Mouse (Mus musculus) urinary bladder, postnatal 36 days (tissue): ENCODE measurements around the gene Pipox.

Source experiments
- DNase-seq, 2 experiments: peaks; one replicate each; pipeline ENCODE4 v3.0.0; 2022; ENCODE audit warnings: low spot score in 2 of 2, mixed read lengths in 1 of 2

Pipox gene

DNA sequence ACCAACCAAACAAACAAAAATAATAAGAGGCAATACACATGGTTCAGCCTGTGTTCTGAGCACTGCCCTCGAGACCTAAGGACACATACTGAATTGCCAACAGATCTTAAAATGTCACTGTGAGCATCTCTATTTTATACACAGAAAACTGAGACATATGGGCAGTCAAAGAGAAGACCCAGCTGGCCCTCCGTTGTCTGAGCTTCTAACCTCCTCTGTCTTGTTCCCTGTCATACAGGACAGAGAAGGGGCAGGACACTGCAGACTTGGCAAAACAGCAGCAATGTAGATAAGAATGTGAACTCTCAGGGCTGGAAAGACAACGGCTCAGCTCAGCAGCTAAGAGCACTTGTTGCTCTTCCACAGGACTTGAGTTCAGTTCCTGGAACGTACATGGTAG is 14.6 kb upstream of the Pipox start:
- no peak for DNase-seq

DNA sequence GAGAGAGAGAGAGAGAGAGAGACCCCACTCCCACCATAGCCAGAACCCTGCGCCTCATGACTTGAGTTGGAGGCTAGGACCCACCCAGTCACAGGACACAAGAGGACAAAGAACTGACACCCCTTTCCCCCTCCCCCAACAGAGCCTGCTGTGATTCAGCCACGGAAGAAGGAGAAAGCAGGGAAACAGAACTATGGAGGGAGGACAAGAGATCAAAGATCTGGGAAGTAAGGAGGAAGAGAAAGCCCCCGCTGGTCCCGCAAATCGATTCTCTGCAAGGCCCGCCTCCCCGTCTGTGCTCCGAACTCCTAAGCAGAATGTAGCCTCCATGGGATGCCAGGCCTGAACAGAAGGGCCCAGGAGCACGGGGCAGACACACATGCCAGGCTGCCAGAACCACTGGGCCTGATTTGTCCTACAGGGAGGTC is 12.9 kb upstream of the Pipox start:
- DNase-seq, result no peak

DNA sequence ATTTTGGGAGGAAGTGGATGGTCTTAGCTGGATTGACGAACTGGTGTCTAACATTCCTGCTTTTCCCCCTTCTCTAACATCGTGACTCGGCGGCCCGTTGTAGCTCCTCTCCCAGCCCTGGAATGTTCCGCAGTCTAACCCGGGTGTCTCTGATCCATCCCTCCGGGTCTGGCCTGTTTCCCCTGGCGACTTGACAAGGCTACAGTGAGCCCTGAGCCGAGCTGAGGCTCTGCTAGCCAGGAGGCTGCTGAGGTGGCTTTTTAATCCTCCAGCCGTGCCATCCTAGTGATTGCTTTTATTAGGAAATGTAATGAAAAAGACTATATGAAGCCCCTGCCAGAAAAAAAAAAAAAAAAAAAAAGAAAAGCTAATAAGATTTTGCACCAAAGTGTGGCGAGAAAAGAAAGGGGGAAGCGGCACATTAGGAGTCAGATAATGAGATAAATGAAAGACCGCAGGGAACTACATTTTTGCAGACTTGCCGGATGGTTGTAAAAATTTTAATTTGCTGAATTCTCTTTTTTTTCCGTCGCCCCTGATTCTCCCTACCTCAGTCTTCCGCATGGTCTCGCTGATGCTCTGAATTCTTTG is 12.3 kb upstream of the Pipox start:
- no peak for DNase-seq

DNA sequence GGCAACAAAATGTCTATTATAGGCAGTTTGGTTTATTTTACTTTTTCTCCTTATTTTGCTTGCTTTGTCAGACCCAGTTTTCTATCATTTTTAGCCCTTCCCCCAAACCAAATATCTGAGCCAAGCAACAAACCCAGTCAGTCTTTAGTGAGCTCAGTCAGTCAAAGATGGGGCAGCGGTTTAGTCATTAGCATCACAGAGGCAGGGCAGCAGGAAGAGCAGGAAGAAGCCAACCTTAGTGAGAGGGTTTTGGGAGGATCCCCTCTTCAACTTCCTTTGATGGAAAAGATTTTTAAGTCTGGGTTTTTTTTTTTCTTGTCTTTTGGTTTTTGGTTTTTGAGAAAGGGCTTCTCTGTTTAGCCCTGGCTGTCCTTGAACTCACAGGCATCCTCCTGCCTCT is 10.8 kb upstream of the Pipox start:
- DNase-seq, result no peak

DNA sequence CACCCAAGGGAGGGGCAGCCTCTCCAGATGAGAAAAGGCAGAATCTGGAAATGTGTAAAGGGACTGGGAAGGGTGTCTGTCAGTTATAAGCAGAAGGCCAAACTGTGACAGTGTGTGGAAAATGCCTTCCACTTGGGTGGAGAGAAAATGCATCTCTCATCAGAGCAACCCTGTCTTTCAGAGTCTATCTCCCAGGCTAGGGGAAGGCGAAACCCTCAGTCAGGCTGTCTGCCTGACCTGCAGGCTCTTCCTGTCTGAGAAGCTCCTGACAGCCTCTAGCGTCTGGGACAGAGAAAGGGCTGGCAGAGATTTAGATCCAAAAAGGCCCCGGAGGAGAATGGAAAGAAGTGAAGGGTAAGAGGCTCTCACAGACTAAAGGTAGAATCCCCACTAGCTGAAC is 9.9 kb upstream of the Pipox start:
- DNase-seq, result no peak

DNA sequence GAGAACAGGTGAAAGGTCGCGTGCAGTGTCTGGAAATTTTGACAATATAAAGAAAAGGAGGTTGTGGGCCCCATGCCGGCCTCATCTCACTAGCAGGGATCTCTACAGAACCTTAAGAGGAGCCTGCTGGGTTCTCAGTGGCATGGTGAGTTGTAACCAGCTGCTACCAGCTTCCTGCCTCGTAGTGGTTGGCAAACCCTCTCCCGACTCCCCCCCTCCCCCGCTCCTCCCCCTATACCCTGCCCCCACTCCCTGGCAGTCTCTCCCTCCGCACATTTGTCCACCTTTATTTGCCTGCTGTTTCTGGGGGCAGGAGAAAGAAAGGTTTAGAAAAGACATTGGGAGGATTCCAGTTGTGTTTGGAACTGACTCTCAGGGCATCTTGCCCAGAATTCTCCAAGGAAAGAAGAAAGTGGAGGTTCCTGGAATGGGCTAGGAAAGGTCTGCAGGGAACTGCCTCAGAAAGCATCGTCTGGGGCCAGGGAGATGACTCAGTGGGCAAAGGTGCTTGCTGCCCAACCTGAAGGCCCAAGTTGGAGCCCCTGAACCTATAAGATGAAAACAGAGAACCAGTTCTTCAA is 8.0 kb upstream of the Pipox start:
- no peak for DNase-seq

DNA sequence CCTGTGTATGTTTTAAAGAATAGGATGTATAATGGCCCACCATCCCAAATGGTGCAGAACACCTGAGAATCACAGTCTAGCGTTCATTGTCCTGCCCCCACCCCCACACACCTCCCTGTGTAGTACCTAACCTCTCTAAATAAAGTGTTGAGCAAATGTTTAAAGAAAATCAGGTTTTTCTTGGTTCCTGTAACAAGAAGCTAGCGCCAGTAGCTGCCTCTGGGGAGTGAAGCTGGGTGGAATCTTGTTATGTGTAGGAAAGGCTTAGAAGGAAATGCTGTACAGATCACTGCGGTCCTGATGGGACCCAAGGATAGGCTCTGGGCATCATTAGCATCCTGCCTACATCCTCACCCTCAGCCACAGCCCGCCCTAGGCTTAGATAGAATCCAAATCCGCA is 7.5 kb upstream of the Pipox start:
- DNase-seq, result peak; percentile 13 to 29

DNA sequence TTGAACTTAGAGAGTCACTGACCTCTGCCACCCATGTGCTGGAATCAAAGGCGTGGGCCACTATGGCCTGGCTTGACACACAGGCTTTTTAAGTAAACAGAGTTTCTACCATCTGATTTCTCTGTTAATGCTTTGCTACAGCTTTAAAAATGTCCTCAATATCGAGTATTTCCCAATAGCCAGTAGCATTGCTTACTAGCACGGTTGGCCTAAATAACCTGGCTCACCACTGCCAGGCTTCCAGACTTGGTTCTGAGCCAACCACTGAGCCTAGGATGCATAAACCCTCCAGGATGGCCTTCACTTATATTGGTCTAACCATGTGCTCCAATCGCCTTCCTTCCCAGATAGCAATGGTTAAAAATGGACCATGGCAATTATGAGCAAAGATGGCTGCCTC is 6.8 kb upstream of the Pipox start:
- no peak for DNase-seq

DNA sequence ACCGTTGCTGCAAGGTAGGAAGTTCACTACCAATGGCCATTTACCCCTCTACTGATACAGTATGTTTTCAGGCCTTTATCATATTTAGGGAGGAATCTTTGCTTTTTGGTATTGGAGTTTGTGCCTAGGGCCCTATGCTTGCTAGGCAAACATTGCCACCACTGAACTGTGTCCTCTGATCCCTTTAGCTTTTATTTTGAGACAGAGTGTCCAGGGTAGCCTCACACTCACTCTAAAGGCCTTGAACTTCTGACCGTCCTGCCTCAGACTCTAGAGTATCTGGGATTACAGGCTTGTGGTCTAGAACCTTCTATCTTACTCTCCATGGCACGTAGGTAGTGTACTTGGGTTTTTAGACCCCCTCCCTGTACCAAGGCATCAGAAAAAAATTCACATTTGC is 6.3 kb upstream of the Pipox start:
- DNase-seq, result no peak

DNA sequence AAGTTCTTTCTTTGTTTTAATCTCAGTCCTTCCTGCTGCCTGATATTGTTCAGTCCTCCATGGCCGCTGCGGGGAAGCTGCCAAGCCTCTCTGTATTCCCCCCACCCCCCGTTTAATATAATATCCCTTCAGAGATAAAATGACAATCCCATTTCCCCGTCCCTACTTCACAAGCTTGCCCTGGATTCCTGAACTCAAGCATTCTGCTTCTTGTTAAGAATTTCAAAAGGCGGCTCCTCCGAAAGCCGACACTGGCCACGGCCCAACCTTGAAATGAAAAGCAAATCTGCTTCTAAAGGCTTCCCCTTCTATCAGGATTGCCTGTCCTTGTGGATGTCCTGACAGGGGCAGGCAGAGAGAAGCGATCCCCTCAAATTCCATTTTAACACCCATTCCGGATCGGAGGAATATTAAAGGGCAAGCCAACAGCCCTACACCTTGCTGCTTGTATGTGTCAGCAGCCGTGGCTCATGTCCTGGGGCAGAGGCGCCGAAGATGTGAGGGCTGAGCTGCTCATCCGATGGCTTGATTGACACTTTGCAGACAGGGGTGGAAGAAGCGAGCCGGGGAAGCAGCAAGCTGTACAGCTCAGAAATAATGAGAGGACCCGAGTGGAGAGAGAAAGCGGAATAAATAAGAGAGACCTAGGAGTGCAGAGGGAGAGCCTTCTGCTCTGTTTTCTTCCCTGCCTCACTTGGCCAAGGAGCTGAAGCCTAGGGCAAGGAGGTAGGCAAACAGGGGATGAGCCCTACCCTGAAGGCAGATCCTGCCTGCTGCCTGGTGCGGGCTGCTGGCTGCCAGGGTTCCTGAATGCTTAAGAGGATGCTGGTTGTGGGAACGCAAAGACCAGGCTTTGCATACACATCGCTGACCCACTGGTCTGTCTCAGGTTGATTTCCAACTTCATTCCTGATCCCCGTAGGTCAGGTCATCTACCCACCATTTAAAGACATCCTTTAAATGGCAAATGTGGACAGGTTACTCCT is 3.2 kb upstream of the Pipox start:
- no peak for DNase-seq

DNA sequence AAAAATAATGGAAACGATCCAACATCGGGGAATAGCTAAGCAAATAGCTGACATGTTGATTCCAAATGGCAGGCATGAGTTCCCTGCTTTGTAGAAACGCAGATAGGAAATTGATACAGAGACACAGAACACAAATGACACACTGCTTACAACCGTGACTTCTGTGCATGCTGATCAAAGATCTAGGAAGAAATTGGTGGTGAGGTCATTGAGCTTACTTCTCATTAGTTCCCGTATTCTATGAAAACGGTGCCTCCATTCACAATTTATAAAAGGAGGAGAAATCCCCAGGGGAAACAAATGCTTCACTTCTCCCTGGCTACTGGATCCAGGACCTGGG is 2.6 kb upstream of the Pipox start:
- DNase-seq, result no peak

DNA sequence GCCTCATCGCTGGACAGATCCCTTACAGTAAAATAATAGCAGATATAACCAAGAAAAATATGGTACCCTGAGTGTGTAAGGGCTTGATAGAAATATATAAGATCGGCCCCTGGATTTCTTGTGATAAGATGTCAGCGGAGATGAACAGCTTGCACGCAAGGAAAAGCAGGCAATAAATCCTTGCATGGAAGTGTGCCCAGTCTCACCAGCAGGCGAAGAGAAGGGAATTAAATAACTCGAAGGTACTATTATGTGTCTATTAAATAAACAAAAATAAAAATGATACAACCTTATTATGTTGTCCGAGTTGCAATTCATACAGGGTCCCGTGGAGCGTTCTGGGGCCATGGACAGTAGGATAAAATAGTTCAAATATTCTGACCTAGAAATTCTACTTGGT is 2.1 kb upstream of the Pipox start:
- no peak for DNase-seq

DNA sequence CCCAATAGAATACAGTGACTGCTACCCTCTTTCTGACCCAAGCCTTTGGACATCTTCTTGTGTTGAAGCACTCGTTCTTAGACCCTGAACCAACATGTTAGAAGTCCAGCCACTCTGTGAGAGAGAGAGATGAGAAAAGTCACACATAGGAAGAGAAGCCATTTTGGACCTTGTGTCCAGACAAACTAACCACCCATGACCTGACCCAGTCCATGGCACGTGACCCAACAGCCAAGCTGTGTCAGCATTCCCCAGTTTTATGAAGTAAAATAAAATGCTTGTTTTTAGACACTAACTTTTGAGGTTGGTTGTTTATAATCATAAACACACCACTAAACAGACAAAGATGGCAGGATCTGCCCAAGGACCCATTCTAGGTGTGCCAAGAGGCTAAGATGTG is 1.1 kb upstream of the Pipox start:
- no peak for DNase-seq

DNA sequence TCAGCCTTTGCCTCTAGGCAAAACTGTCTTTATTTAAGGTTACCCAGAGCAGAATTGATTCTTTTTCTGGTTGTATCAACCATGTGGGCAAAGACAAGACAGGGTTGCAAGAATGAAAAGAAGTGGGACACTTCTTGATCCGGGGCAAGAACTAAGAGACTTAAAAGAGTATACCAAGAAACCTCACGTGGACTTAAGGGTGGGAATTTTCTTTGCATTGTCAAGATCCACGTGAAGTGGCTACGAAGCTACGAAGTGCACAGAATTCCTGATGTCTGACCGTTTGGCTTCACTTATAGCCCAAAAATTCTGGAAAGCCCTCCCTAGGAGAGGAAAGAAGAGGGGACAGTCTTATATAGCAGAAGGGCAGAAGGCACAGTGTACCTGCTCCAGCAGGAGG is 613 bp downstream of the Pipox start:
- DNase-seq, result no peak

DNA sequence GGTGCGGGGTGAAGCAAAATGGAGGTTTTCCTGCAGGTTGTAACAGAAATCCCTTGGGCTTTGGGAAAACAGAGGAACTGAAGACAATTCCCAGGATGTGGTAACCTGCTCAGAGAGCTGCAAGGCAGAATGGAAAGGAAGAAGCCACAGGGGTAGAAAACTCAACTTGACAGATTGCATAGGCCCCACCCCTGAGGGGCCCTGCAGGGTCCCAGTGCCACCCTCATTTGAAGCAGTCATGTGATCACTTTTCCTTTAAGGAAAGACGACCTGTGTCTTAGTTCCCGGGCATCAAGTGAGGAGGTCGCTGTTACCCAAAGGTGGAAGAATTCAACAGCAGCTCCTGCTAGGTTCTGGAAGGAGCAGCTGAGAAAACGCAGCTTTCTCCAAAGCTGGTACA is 1.0 kb downstream of the Pipox start:
- no peak for DNase-seq

DNA sequence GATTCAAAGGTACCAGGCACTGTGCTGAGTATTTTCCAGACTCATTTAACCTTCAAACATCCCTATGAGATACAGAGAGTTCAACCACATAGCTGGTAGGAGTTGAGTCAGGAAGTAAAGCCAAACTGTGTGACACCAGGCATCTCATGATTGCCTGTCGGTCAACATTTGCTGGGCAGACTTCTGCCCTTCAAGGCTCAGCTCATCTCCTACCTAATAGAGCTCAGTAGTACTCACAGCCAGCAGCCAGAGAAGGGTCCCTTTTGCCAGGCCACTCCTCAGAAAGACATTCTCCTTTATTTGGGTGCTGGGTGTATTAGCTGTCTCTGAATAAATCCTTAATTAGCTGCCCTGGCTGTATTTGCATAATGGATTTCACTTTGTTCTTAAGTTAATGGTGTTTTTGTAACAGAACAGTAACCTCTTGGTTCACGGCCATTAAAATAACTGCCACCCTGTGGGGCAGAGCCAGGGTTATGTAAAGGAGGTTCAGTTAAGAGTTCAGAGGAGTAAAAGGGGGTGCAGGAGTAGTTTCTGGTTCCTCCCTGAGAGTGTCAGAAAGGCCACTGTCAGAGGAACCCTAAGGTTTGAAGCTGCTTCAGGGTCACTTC is 3.1 kb downstream of the Pipox start:
- DNase-seq, result no peak

DNA sequence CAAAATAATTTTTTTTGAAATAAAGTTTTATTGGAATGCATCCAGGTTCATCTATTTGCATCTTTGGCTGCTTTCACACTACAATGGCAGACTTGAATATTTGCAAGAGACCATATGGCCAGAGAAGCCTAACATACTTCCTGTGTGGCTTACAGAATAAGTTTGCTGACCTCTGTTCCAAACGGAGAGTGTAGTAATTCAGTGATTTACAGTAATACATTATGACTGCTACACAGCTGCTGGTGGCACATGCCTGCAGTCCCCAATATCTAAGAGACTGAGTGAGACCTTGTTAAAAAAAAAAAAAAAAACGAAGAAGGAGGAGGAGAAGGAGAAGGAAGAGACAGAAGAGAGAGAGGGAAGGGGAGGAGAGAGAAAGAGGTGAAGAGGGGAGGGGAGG is 4.4 kb downstream of the Pipox start:
- no peak for DNase-seq

DNA sequence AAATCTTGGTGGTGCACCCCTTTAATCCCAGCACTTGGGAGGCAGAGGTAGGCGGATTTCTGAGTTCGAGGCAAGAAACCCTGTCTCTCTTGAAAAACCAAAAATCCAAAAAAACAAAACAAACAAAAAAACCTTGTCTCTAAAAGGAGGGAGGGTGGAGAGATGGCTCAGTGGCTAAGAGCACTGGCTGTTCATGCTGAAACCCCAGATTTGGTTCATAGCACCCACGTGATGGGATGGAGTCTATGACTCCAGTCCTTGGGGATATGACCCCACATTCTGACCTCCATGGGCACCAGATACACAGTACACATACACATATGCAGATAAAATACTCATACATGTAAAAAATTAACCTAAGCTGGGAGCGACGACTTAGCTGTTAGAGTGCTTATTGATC is 5.0 kb downstream of the Pipox start:
- DNase-seq, result no peak

DNA sequence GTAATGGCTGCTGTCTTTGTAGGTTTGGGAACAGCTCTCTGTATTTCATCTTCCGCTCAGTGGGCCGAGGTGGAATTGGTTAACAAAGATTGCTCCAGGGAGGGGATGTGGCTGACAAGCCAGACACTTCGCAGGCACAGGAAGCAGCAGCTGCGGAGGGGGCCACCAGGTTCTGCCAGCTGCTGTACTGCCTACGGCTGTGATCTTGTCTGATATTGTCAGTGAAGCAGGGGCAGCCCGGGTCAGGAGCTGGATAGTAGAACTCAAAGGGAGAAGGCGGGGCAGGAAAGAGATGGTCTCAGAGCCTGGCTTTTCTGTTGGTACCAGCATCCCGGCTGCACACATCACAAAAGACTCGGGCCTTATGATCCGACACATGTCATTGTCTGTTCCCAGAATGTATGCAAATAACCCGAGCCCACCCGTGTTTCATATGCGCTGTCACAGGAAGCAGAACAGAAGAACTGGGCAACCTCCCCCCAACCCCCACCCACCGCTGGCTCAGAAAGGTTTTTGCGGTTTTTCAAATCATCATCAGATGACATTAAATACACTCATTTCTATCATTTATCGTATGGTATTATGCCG is 6.4 kb downstream of the Pipox start:
- DNase-seq, result no peak

DNA sequence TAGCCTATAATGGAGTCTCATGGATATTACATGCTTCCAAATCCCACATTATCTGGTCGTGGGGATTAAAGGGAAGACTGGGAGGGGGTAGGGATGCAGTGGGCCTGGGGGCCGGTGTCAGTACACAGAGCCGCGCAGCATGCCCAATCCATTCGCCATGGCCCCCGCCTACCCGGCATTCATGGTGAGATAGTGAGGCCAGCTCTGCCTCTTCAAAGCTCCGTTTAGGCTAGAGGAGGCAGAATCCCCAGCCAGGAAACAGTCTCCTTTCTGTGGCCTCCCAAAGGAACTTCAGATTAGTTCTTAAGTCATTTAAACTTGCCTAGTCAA is 8.7 kb downstream of the Pipox start:
- no peak for DNase-seq

DNA sequence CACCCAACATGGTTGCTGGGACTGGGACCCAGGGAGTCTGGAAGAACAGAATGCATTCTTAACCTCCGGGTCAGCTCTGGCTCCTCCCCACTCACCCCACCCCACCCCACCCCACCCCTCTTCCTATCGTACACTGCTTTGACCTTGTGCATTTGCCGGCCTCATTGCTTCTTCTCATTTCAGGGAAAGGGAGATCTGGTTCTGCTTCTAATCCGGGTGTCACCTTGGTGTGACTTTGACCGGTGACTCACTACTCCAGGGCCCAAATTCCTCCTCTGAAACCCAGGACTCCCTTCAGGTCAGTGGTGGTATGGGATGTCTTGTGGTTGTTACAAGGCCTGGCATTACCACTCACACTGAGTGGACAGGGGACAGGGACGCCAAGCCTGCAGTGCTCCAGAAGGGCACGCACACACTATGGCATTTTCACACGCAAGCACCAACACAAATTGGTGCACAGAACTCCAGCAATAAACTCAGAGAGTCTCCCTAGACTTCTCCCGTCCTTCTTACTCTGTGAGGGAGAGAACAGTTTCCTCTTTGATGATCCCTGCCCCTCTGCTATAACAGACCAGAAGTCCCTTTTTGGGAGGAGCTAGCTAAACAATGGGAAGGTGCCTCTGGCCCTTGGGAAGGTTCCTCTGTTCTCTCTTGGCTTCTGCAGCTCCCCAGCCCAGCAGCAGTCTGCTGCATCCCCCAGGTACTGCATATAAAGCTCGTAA is 9.2 kb downstream of the Pipox start:
- DNase-seq, result no peak

DNA sequence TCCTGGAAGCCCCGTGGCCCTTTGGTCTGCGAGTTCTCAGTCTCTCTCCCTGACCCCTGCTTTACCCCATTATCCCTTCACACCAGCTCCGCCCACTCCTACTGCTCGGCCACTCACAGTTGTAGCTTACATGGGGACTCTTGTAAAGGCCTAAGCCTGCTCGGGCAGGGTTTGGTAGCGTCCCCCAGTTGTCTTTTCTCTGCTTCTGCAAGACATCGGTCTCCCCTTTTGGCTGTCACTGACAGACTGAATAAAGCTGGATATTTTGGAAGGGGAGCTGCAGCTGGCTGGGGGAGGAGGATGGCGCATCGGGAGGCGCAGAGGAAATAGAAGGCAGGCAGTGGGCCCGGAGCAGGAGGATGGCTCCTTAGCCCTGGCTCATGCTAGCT is 17.1 kb downstream of the Pipox start:
- no peak for DNase-seq
